Mouse (Mus musculus) forebrain, postnatal 0 days (tissue): ENCODE measurements at regions not wholly inside any gene's neighbourhood (a gene's known extent, or its start where the extent isn't known, plus 50 kb on each side); places are given as distances from the start of the nearest gene placed in this dataset.

Source experiments
- ATAC-seq: fragments of 200-750 bp; cut with Nextera tagmentation; 2 replicates; pipeline ENCODE4 v1.8.0; 2017; ENCODE audit warnings: mild to moderate bottlenecking, moderate library complexity
- DNase-seq: peaks from one replicate; pipeline ENCODE4 v3.0.0-alpha.2; 2015
- H3K27ac ChIP-seq: fragments of 300-500 bp; sonication (generic); 2 replicates; pipeline ENCODE4 v1.5.1; 2014; ENCODE audit warnings: low read depth, mild to moderate bottlenecking, antibody characterized with exemption, low read length, moderate library complexity, mixed read lengths
- H3K27me3 ChIP-seq: fragments of 300-500 bp; sonication (generic); 2 replicates; pipeline ENCODE4 v1.6.1; 2014; ENCODE audit warnings: mild to moderate bottlenecking, low read length, mixed read lengths; ENCODE audit not compliant: insufficient read depth
- H3K36me3 ChIP-seq: fragments of 300-500 bp; sonication (generic); 2 replicates; pipeline ENCODE4 v1.6.1; 2014; ENCODE audit warnings: mild to moderate bottlenecking, moderate library complexity; ENCODE audit not compliant: insufficient read depth
- H3K4me1 ChIP-seq: fragments of 300-500 bp; sonication (generic); 2 replicates; pipeline ENCODE4 v1.6.1; 2014; ENCODE audit warnings: antibody characterized with exemption; ENCODE audit not compliant: insufficient read depth
- H3K4me2 ChIP-seq: fragments of 300-500 bp; sonication (generic); 2 replicates; pipeline ENCODE4 v1.6.1; 2014; ENCODE audit warnings: low read depth, mild to moderate bottlenecking, moderate library complexity
- H3K4me3 ChIP-seq: fragments of 300-500 bp; sonication (generic); 2 replicates; pipeline ENCODE4 v1.5.1; 2014; ENCODE audit warnings: low read depth, low read length, mixed read lengths
- H3K9ac ChIP-seq: fragments of 300-500 bp; sonication (generic); 2 replicates; pipeline ENCODE4 v1.6.1; 2014; ENCODE audit warnings: mild to moderate bottlenecking
- H3K9me3 ChIP-seq: fragments of 300-500 bp; sonication (generic); 2 replicates; pipeline ENCODE4 v1.6.1; 2016; ENCODE audit warnings: low read length
- CTCF ChIP-seq: sonication (generic); IDR thresholded peaks from 2 replicates; pipeline ENCODE4 v1.5.1; 2016; ENCODE audit warnings: antibody characterized with exemption, control low read depth, low read depth
- WGBS: fragments of 180-500 bp; shearing (Covaris S2); extraction: QIAGEN DNeasy Blood & Tissue Kit; methylation state at CpG from one replicate; pipeline ENCODE4 v1.1.7; 2014; 5-methylcytosine and 5-hydroxymethylcytosine counted together

DNA sequence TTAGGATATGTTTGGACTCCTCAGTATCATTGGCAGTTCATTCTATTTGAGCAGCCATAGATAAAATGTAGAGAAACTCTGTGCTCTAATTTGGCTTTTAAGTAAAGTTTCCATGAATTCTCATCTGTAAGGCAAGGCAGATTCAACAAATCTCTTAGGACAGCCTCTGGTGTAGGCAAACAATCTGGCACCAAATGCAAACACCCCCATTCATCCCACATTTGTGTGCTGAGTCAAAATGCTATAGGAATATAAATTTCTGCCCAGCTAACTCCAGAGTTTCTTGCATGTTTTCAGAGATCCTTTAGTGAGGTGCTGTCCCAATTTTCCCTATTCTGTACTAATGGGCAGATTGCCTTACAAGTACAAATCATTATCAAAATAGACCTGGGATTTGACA is 695.7 kb upstream of the Kif18a start:
- Histone ChIP-seq H3K4me3 (no peak overlapping the region), H3K4me1 (no peaks in the 10 kb centered on the region), H3K9ac (no peak overlapping the region), H3K27ac (no peak overlapping the region), H3K36me3 (no peaks in the 10 kb centered on the region), H3K9me3 (no peaks in the 10 kb centered on the region), H3K4me2 (no peak overlapping the region), H3K27me3 (no peaks in the 10 kb centered on the region)
- no peak for ATAC-seq
- no peak for DNase-seq
- TF ChIP-seq CTCF: no peak

GRCm38 (mm10) chr2:108593555-108593954 is 687.0 kb upstream of the Kif18a start:
- no peak overlapping the region for H3K4me2 ChIP-seq
- DNase-seq (no peak), ATAC-seq (no peak)
- no peak for TF ChIP-seq CTCF
- no peak overlapping the region for H3K27ac ChIP-seq
- no peaks in the 10 kb centered on the region for H3K4me1 ChIP-seq
- H3K4me3 ChIP-seq: no peak overlapping the region
- no peaks in the 10 kb centered on the region for H3K9me3 ChIP-seq
- no peaks in the 10 kb centered on the region for H3K36me3 ChIP-seq
- no peak overlapping the region for H3K9ac ChIP-seq
- H3K27me3 ChIP-seq: no peaks in the 10 kb centered on the region
- WGBS: 87% methylated on average over 3 of the region's 3 CpGs

GRCm38 (mm10) chr2:108600346-108600745 is 680.2 kb upstream of the Kif18a start:
- 67% methylated on average over 1 of the region's 1 CpGs for WGBS

GRCm38 (mm10) chr2:108619580-108619979 is 661.0 kb upstream of the Kif18a start:
- no peak for TF ChIP-seq CTCF
- H3K9me3 ChIP-seq: no peaks in the 10 kb centered on the region
- no peaks in the 10 kb centered on the region for H3K36me3 ChIP-seq
- H3K4me2 ChIP-seq: no peak overlapping the region
- H3K4me1 ChIP-seq: no peaks in the 10 kb centered on the region
- ATAC-seq (no peak), DNase-seq (no peak)
- H3K9ac ChIP-seq: no peak overlapping the region
- no peaks in the 10 kb centered on the region for H3K27me3 ChIP-seq
- H3K27ac ChIP-seq: no peak overlapping the region
- no peak overlapping the region for H3K4me3 ChIP-seq

More at GRCm38 (mm10) chr2:108600346-108600745, 680.2 kb upstream of the Kif18a start:
- H3K27ac ChIP-seq: no peak overlapping the region
- H3K27me3 ChIP-seq: no peaks in the 10 kb centered on the region
- H3K4me3 ChIP-seq: no peak overlapping the region
- ATAC-seq (no peak), DNase-seq (no peak)
- H3K4me2 ChIP-seq: no peak overlapping the region
- H3K4me1 ChIP-seq: no peaks in the 10 kb centered on the region
- no peaks in the 10 kb centered on the region for H3K9me3 ChIP-seq
- no peaks in the 10 kb centered on the region for H3K36me3 ChIP-seq
- TF ChIP-seq CTCF: no peak
- H3K9ac ChIP-seq: no peak overlapping the region

- TF ChIP-seq CTCF: no peak
- Histone ChIP-seq H3K4me3 (no peak overlapping the region), H3K36me3 (no peaks in the 10 kb centered on the region), H3K27me3 (no peaks in the 10 kb centered on the region), H3K9ac (no peak overlapping the region), H3K4me2 (no peak overlapping the region), H3K4me1 (no peaks in the 10 kb centered on the region), H3K9me3 (no peaks in the 10 kb centered on the region), H3K27ac (no peak overlapping the region)
- DNase-seq (no peak), ATAC-seq (no peak)
- 74% methylated on average over 4 of the region's 4 CpGs for WGBS
These were observed 658.0 kb upstream of the Kif18a start for GRCm38 (mm10) chr2:108622367-108623162.

- no peak for ATAC-seq
- Histone ChIP-seq H3K9ac (no peak overlapping the region), H3K4me1 (no peaks in the 10 kb centered on the region), H3K9me3 (no peaks in the 10 kb centered on the region), H3K4me2 (no peak overlapping the region), H3K27me3 (no peaks in the 10 kb centered on the region), H3K27ac (no peak overlapping the region), H3K4me3 (no peak overlapping the region), H3K36me3 (no peaks in the 10 kb centered on the region)
- TF ChIP-seq CTCF: no peak
- DNase-seq: no peak
- WGBS: 64% methylated on average over 4 of the region's 4 CpGs
These were observed 644.9 kb upstream of the Kif18a start for GRCm38 (mm10) chr2:108635644-108636043.

DNA sequence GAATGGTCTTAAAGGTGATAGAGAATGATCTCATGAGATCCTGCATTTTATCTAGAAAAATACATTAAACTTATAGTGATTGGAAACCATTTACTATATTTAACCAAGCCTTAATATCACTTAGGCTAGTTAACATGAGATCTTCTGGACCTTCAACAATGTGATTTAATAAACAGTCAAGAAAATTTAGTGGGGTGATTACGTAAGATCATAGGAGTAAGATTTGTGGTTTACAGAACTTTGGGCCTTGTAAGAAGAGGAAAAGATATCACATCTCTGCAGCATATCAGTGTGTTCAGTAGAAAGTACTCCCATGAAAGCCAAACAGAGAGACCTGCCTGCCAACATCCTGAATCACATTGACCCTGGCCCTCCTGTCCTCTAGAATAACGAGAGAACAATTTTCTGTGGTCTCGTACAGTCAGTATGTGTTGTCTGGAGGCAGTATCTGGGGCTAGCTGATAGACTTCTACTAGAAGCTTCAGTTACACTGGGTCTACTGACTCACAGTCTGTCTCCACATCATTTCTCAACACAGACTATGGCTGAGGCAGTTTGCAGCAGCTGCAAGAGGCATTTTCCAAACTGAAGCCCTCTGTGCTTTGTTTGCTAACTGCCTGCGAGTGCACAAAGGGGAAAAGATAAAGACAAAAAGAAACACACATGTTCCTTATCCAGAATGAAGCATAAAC is 619.7 kb upstream of the Kif18a start:
- H3K9ac ChIP-seq: no peak overlapping the region
- no peaks in the 10 kb centered on the region for H3K4me1 ChIP-seq
- no peak overlapping the region for H3K27ac ChIP-seq
- no peaks in the 10 kb centered on the region for H3K36me3 ChIP-seq
- no peak for DNase-seq
- no peak for ATAC-seq
- no peak for TF ChIP-seq CTCF
- no peaks in the 10 kb centered on the region for H3K9me3 ChIP-seq
- no peaks in the 10 kb centered on the region for H3K27me3 ChIP-seq
- WGBS: 68% methylated on average over 4 of the region's 4 CpGs
- H3K4me3 ChIP-seq: no peak overlapping the region
- no peak overlapping the region for H3K4me2 ChIP-seq
